Mouse (Mus musculus) CD4-positive helper T cell, adult 2 months (primary cell): ENCODE data around the gene Otub1.

ENCODE experiments used
- DNase-seq: peaks from one replicate; pipeline ENCODE4 v3.0.0-alpha.2; 2012; ENCODE audit warnings: low read depth, missing footprints, low spot score

Gene Otub1

DNA sequence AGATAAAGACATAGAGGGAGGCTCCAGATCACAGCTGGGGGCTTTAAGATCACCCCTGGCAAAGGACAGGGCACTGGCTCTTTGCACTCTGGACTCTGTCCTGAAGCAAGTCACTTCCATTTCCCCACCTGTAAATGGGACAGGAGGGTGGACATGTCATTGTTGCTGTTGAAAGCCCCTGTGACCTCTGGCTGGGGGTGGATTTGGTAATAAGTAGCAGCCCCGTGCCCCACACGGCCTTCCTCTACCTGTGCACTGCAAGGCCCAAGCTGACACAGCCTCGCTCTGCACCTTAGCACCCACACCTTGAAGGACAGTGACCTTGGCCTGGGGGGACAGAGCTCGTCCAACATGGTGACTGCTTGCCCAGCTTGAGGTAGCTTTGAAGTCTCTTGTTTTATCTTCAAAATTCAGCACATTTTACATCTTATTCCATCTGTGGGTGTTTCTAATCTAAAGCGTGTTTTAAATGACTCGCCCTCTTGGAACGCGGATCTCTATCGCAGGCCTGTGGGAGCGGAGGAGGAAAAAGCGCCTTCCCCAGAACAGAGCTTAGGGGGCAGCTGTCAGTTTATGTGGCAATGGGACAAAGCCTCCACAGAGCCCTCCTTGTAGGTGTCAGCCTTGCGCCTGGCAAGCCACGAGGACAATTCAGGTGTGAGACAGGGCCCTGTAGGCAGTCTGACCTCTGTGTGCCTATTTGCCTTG, 28.2 kb downstream of the Otub1 start:
- no peak for DNase-seq

DNA sequence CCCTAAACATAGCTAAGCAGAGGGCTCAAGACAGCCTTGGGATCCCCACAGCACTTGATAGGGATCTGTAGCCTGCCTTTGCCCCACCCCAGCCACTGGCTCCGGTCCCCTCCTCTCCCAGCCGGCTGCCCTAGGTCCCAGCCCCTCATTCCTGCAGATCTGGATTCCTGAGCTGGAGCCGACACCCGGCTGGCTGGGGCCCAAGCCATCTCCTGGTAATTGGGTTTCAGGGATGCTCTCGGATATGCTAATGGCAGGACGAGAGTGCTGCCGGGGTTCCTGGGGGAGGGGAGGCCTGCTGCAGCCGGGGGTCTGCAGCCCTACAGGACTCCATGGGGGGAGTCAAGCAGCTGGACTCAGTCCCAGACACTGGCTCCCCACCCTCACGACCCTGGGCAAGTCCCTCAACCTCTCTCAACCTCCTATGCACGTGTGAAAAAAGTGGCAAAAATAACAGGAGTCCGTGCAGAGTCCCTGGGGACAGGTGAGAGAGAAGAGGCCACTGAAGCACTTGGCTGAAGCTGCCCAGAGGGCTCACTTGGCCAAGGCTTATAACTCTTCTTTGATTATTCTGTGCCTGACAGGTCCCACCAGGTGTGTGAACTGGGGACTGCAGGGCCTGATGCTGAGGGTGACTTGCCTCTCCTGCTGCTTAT, 29.9 kb downstream of the Otub1 start:
- DNase-seq = no peak

DNA sequence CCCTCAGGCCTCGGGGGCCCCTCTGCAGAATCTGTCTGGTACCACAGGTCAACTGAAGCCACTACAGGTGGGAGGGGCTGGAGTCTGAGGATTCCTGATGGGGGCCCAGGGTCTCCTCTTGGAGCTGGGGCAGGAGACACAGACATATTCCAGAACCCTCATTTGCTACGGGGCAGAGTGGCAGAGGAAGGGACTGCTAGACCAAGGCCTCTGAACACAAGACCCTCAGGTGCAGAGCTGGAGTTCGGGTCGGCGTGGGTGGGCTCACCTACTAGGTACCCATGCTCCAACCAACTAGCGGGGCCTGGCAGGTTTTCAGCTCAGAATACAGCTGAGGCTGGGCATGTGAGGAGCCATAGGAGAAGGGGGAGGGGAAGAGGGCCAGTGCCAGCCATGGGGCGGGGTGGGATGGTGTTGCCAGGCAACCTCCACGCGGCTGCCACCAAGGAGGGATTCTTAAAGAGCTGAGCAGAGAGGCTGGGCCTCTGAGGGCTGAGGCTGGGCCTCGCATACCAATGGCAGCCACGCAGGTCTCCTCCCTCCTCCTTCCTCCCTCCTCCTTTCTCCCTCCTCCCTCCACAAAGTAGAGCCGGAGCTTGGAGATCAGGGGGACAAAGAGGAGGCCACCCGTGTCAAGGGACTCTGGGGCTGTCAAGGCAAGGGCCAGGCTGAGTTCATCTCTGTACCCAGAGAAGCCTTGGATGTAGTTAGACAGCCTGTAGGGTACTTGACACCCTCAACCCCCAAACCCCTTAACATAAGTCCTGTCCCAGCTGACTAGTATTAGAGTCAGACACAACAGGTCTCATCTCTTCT, 33.9 kb downstream of the Otub1 start:
- DNase-seq = no peak

DNA sequence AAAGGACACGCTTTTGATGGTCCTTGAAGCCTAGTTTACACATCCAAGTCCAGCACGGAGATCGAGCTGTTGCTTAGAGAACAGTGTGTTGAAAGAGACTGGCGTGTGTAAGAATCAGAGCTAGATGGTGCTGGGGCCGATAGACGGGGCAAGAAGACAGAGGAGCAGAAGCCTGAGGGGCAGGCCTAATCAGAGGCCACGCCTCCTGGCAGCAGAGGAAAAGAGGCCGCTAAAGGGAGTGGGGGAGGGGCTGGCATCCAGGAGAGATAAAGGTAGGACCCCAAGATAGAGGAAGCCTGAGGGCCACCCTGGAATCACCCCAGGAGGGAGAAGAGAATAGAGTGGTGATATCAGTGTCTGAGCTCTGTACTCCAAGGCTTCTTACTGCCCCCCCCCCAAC, 34.7 kb downstream of the Otub1 start:
- DNase-seq = no peak

- no peak for DNase-seq
These were observed 35.2 kb downstream of the Otub1 start for GRCm38 (mm10) chr19:7170916-7171315.

DNA sequence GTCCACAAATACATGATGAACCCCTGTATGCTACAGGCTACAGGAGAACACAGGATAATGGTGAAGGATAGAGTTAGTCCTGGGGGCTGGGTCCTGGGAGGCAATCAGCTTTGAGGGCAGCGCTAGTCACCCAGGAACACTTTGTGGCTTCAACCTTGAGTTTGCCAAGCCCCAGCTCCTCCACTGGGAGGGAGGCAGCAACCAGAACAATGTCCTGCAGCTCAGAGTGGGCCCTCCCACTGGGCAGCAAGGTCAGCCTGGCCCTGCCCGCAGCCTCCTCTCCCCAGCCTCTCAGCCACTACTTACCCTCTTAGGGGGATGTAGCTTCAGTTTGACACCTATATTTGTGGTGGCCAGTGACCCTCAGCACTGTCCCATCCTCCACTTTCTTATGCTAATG, 37.7 kb downstream of the Otub1 start:
- DNase-seq = no peak

DNA sequence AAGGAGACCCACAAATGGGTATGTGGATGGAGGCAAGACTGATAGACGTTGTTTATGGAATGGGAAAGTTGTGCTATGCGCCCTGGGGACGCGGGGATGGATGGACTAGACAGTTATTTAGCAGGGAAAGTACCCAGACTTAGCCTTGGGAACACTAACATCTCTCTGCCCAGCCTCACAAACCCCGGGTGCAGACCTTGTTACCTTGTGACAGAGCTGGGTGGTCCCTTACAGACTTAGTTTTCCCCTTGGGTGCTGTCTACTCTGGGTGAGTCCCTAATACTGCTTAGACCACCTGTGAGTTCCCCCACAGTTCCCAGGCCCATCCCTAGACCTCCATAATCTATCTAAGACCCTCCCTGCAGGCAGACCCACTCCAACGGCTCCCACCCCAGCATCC, 39.3 kb downstream of the Otub1 start:
- no peak for DNase-seq

GRCm38 (mm10) chr19:7166200-7166711, 39.9 kb downstream of the Otub1 start:
- DNase-seq = no peak

DNA sequence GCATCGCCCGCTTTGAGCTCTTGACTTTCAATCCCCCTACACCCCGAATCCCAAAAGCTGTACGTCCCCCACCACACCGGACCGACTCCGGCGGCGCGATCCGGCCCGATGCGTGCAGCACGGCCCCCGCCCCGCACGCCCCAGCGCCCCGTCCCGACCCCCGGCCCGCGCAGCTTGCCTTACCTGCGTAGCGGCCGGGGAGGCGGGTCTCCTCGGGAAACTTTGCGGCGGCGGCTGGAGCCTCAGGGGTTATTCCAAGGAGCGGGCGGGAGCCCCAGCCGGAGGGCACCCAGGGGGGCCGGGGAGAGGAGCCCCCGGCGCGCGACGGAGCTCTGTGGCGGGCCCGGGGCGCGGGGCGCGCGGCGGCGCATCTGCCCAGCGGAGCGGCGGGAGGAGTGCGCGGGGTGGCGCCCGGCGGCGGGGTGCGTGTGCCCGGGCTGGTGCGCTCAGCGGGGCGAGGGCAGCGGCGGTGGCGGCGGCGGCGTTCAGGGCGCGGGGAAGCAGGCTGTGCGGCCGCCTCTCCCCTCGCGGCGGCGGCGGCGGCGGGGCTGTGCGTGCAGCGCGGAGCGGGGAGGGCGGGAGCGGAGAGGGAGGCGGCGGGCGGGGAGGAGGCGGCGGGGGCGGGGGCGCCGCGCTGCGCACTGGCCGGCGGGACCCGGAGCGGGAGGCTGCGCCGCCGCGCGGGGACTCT, 40.5 kb downstream of the Otub1 start:
- no peak for DNase-seq

GRCm38 (mm10) chr19:7164820-7165323, 41.2 kb downstream of the Otub1 start:
- DNase-seq = no peak

- no peak for DNase-seq
These were observed 41.9 kb downstream of the Otub1 start for GRCm38 (mm10) chr19:7164238-7164637.

- DNase-seq = no peak
These were observed 45.1 kb downstream of the Otub1 start for GRCm38 (mm10) chr19:7161064-7161463.

DNA sequence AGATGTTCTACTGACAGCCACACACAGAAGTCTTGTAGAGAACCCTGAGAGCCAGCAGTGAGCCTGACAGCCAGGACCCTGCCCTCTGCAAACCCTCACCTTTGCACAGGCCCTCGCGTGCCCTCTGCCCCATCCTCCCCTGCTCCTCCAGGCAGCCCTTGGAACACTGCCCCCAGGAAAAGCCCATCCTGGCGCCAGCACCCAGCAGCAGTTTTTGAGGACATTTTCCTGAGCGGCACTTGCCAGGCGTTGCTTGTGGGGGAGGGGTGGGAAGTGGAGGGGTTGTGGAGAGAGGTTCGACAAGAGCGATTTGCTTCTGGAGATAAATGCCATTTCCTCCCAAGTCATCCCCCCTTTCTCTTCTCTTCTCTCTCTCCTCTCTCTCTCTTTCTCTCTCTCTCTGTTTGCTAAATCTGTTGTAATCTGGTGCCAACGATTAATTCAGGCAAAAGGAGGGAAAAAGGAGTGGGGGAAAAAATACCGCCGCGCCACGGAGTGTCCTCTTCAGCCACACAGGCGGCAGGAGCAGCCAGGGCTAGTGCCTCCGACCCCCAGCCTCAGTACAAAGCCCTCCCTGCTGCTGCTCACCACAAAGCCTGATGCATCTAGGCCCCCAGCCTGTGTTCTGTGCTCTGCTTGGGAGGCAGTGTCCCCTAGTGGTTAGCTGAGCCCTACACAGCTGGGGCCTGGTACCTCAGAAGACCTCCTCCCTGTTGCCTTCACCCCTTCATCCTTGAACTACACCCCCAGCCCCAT, 45.8 kb downstream of the Otub1 start:
- DNase-seq = no peak

DNA sequence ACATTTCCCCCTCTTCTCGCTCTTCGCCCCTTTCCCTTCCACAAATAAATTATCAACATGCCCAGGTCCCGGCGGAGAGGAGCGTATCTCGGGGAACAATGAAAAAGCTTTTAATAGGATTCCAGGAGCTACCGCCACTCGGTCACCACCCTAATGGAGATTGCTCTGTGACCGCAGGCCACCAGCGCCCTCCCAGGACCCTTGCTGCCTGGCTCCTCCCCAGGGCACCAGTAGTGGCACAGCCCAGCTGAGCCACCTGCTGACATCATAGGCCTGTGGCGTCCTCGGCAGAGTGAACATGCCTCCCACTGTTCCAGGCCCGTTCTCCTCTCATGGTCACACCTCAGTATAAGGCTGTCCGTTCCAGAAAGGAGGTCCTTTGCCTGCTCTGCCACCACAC, 48.4 kb downstream of the Otub1 start:
- DNase-seq = no peak

GRCm38 (mm10) chr19:7155196-7155595, 50.9 kb downstream of the Otub1 start:
- DNase-seq = no peak

DNA sequence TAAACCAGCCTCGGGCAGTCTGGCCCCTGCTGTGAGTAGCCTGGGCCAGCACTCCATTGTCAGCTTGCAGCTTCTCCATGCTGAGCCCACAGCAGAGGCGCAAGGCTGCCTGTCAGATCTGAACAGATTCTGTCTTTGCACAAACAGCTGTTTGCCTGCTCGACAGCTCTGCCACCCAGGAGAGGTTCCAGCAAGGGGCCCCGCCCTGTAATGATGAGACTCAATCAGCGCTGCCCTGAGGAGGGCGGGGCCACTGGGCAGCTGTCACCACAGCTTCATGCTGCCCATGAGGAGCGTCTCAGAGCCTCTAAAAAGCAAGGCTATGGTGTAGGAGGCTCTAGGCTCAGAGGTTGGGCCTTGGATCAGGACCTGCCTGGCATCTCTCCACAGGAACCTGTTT, 52.9 kb downstream of the Otub1 start:
- DNase-seq = no peak

DNA sequence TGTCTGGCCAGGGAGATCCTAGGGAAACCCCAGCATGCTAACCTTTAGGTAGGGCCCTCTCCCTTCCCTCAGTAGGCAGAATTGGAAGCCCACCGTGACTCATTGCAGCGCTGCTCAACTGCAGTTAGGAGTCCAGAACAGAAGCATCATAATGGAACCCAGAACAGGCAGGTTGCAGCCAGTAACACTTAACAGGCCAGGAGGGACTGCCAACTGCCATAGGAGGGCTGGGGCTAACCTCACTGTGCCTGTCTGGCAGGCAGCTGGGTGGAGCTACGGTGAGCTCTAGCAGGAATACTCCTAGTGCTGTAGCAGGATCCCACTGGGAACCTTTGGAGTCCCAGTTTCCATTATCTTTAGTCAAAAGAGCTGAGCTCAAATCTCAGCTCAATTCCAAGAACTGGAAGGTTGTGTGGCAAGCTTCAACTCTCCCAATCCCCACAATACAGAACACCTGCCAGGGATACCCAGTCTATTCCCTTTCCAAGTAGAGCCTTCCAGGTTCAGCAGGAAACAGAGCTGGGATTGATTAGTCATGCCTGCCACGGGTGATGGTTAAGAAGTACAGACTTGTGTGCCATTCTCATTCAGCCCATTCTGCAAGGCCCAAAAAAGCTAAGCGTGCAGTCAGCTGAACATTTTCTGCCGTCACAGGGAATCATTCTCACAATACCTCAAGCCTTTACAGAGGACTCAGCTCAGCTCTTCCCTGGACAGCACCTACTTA, 54.0 kb downstream of the Otub1 start:
- DNase-seq = no peak

DNA sequence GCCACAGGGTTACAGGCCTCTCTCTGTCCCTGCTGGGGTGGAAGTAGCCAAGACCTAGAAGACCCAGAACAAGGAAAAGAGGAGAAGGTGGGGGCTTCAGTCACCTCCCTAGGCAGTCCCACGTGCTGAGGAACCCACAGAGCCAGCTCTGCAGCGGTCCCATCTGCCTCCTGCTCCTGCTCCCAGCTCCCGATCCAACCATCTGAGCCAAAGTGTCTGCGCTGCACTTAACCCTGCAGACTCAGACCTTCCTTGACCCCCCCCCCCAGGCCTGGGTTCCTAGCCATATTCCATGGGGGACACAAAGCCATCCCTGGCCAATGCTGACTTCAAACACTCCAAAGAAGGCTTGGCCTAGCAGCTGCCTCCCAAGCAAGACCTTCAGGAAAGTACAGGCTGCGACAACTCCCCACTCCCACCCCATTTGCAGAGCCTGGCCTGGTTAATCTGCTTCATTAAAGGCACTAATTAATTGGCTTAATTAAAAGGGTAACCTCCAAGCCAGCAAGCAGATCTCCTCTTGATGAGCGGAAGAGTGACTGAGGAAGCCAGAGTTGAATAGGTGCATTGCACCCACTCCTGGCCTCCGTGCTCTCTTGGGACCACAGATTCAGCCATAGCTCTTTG, 54.7 kb downstream of the Otub1 start:
- DNase-seq = no peak

DNA sequence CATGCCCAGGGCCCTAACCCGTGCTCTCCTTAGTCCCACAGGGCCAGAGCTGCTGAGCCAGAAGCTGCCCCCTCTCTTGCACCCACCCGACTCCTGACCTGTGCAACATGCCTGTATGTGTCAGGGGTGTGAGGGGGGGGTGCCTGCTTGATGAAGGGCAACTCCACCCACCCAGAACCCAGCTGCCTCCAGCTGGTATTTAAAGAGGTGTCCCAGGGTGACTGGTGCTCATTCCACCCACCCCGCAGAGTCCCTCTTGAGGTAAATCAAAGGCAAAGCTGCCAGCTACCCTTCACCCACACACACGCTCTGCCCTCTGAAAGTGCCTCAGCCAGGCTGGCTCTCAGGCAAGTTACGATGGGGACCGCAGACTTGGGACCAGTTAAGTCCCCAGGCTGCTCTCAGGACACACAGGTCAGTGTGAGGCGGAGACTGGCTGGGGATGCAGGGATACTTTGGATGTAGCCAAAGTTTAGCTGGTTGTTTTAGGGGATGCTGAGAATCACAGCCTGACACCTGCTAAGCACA, 56.9 kb downstream of the Otub1 start:
- DNase-seq = no peak
